8 mouse cellular contexts compared by ENCODE assay signal in genomic region chr7:127016481-127016485, GRCm38 (mm10). TPM values are rescaled to one million over a fixed set of nuclear protein-coding genes. Genes with fewer than 3 reads are reported as not detected.
DNase-seq lines count a peak whose midpoint lies in the region; ATAC-seq and TF ChIP-seq lines count a peak whose summit lies in the region.

Pagr1b (minus strand) TSS chr7:127016484.

- H3K27me3 ChIP-seq in heart, embryonic 12.5 days (replicated peaks): no peaks in the 10 kb centered on the region
- H3K27me3 ChIP-seq in E14TG2a.4 (ENCODE audit: insufficient read depth, low read length): no peaks in the 10 kb centered on the region
- H3K27me3 ChIP-seq in forebrain, embryonic 16.5 days (replicated peaks; ENCODE audit: control insufficient read depth, insufficient read depth, low read length): no peaks in the 10 kb centered on the region
- H3K27me3 ChIP-seq in liver, postnatal 0 days (ENCODE audit: insufficient read depth, low read length): no peaks in the 10 kb centered on the region

- H3K36me3 ChIP-seq in heart, embryonic 12.5 days: peaks cover 30% of the 10 kb centered on the region
- peaks cover 57% of the 10 kb centered on the region for H3K36me3 ChIP-seq in E14TG2a.4 (ENCODE audit: insufficient read depth, low read length)
- peaks cover 11% of the 10 kb centered on the region; the same call in 1 of the 2 replicates for H3K36me3 ChIP-seq in forebrain, embryonic 16.5 days (ENCODE audit: control insufficient read depth, insufficient read depth)
- H3K36me3 ChIP-seq in liver, postnatal 0 days (replicated peaks; ENCODE audit: insufficient read depth, low read length): peaks cover 8% of the 10 kb centered on the region; the same call in 1 of the 2 replicates

- TF ChIP-seq CTCF in E14TG2a.4 (conservative IDR thresholded peaks at IDR 0.05; ENCODE audit: low read length): no peak
- no peak for TF ChIP-seq CTCF in liver, postnatal 0 days (IDR thresholded peaks at IDR 0.05; ENCODE audit: low read depth)

- TF ChIP-seq EP300 in liver, postnatal 0 days (IDR thresholded peaks at IDR 0.05; ENCODE audit: low read depth): no peak

- no peaks in the 10 kb centered on the region for H3K9me3 ChIP-seq in heart, embryonic 12.5 days (replicated peaks)
- H3K9me3 ChIP-seq in E14TG2a.4 (ENCODE audit: low read length): no peaks in the 10 kb centered on the region
- no peaks in the 10 kb centered on the region for H3K9me3 ChIP-seq in forebrain, embryonic 16.5 days (ENCODE audit: control insufficient read depth, low read length)
- no peaks in the 10 kb centered on the region for H3K9me3 ChIP-seq in liver, postnatal 0 days (ENCODE audit: low read length)

- intact Hi-C loops in heart, postnatal 36 days (cut with DNase I): no loop called here

- peak within 1 kb of the TSS; percentile 89 for H3K4me2 ChIP-seq in heart, embryonic 12.5 days
- peak within 1 kb of the TSS; percentile 83 for H3K4me2 ChIP-seq in forebrain, embryonic 16.5 days (ENCODE audit: low read length)
- peak within 1 kb of the TSS; percentile 83 for H3K4me2 ChIP-seq in liver, postnatal 0 days (ENCODE audit: low read depth, low read length)

- no peak for ATAC-seq in heart, embryonic 12.5 days (ENCODE audit: insufficient number of reproducible peaks, low FRiP score)
- no peak for ATAC-seq in forebrain, embryonic 16.5 days
- no peak for ATAC-seq in liver, postnatal 0 days
- no peak for ATAC-seq in cerebellum, adult (ENCODE audit: insufficient number of reproducible peaks, low FRiP score, low TSS enrichment)

- H3K4me1 ChIP-seq in heart, embryonic 12.5 days (replicated peaks): peaks cover 44% of the 10 kb centered on the region
- peaks cover 84% of the 10 kb centered on the region for H3K4me1 ChIP-seq in E14TG2a.4 (replicated peaks; ENCODE audit: low read depth, low read length)
- H3K4me1 ChIP-seq in forebrain, embryonic 16.5 days (replicated peaks; ENCODE audit: control insufficient read depth, insufficient read depth, low read length): peaks cover 57% of the 10 kb centered on the region
- peaks cover 40% of the 10 kb centered on the region for H3K4me1 ChIP-seq in liver, postnatal 0 days (ENCODE audit: insufficient read depth)

- peak within 1 kb of the TSS; percentile 63 for H3K4me3 ChIP-seq in heart, embryonic 12.5 days
- peak within 1 kb of the TSS; percentile 97 for H3K4me3 ChIP-seq in E14TG2a.4 (replicated peaks; ENCODE audit: low read length)
- peak within 1 kb of the TSS; percentile 62 for H3K4me3 ChIP-seq in forebrain, embryonic 16.5 days (replicated peaks; ENCODE audit: low read length)
- H3K4me3 ChIP-seq in liver, postnatal 0 days (ENCODE audit: low read depth, low read length): peak within 1 kb of the TSS; percentile 73

- peak within 1 kb of the TSS; percentile 95 for H3K27ac ChIP-seq in heart, embryonic 12.5 days (ENCODE audit: poor library complexity, severe bottlenecking)
- H3K27ac ChIP-seq in forebrain, embryonic 16.5 days (ENCODE audit: low read length): peak within 1 kb of the TSS; percentile 97
- H3K27ac ChIP-seq in liver, postnatal 0 days (ENCODE audit: low read depth): peak within 1 kb of the TSS; percentile 87

- no peak for DNase-seq in heart, postnatal 36 days
- DNase-seq in liver, postnatal 0 days: no peak
- no peak for DNase-seq in frontal cortex, postnatal 36 days (ENCODE audit: low spot score in 2 of 2)
- DNase-seq in thymus, postnatal 0 days (ENCODE audit: low spot score): no peak

- peak within 1 kb of the TSS; percentile 80 for H3K9ac ChIP-seq in heart, embryonic 12.5 days
- H3K9ac ChIP-seq in forebrain, embryonic 16.5 days (replicated peaks; ENCODE audit: low read depth, low read length): peak within 1 kb of the TSS; percentile 85
- H3K9ac ChIP-seq in liver, postnatal 0 days (replicated peaks): peak within 1 kb of the TSS; percentile 72

RNA-seq across cellular contexts. Expression of gene Pagr1b, which starts in this region (rescaled TPM):
- polyA plus RNA-seq in heart, embryonic 12.5 days (2016; fragmentation: Nextera tagmentation; extraction: Ambion mirVana): not detected in 2 replicates
- total RNA-seq in heart, postnatal 36 days (2021): not detected
- not detected in 2 replicates for polyA plus RNA-seq in forebrain, embryonic 16.5 days (2015; fragmentation: Nextera tagmentation; extraction: Ambion mirVana)
- polyA plus RNA-seq in liver, postnatal 0 days (2015; fragmentation: Nextera tagmentation; extraction: Ambion mirVana): 0.26 TPM in 1 of 2 replicates, not detected in the other
- polyA plus RNA-seq in thymus, postnatal 0 days (2015; fragmentation: Nextera tagmentation; extraction: Ambion mirVana): 0.60 and 1.2 TPM in 2 replicates
